Mouse (Mus musculus) liver (tissue): ENCODE measurements around the gene Cd84.
"Not testable (repeated sequence)": the region's sequence is repeated elsewhere in the genome, so short reads cannot be mapped to it uniquely, and the experiment has no call there.

Source experiments
- DNase-seq: peaks from one replicate; pipeline ENCODE4 v3.0.0-alpha.2; 2020; ENCODE audit warnings: mixed read lengths

The Cd84 gene

GRCm38 (mm10) chr1:171839488-171839887, at the start of gene Cd84:
Cd84 (plus strand) TSS chr1:171839697.
- no peak for DNase-seq

DNA sequence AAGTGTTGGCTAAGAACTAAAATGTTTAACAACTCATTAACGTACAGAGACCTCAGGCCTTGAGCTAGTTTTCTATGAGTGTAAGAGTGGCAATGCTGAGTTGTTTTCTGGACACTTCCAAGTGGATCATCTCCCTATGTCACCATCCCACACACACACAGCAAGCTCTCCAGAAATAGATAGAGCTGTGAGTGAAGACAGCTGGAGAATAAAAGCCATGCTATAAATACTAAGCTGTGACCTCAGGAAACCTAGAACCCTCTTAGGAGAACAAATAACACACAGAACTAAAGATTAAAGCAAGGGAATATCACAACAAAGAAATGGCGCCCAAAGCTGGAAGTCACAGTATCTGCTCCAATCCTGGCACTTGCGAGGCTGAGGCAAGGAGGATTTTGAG, 48.0 kb upstream of the Cd84 start:
- no peak for DNase-seq

- no peak for DNase-seq
Observed at GRCm38 (mm10) chr1:171796185-171796584, 43.3 kb upstream of the Cd84 start.

DNA sequence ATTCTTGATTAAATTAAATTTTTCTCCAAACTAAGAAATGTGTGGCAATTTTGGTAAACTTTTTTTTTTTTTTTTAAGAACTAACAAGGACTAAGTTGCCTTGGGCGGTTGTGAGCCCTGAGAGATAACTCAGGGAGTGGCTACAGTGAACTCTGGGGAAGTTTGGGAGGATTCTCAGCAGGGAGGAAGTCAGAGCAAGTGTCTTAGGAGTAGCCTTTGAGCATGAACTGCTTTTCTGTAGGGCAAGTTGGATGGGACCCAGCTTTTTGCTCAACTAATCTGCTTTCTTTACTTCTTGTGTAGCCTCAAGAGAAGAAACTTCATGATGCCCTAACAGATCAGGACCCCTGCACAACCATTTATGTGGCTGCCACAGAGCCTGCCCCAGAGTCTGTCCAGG, 41.7 kb upstream of the Cd84 start:
- DNase-seq = no peak

- DNase-seq = no peak
Observed at GRCm38 (mm10) chr1:171799648-171800047, 39.8 kb upstream of the Cd84 start.

DNA sequence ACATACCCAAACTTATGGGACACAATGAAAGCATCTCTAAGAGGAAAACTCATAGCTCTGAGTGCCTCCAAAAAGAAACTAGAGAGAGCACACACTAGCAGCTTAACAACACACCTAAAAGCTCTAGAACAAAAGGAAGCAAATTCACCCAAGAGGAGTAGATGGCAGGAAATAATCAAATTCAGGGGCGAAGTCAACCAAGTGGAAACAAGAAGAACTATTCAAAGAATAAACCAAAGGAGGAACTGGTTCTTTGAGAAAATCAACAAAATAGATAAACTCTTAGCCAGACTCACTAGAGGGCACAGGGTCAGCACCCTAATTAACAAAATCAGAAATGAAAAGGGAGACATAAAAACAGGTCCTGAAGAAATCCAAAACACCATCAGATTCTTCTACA, 28.4 kb upstream of the Cd84 start:
- DNase-seq = not testable (repeated sequence)

DNA sequence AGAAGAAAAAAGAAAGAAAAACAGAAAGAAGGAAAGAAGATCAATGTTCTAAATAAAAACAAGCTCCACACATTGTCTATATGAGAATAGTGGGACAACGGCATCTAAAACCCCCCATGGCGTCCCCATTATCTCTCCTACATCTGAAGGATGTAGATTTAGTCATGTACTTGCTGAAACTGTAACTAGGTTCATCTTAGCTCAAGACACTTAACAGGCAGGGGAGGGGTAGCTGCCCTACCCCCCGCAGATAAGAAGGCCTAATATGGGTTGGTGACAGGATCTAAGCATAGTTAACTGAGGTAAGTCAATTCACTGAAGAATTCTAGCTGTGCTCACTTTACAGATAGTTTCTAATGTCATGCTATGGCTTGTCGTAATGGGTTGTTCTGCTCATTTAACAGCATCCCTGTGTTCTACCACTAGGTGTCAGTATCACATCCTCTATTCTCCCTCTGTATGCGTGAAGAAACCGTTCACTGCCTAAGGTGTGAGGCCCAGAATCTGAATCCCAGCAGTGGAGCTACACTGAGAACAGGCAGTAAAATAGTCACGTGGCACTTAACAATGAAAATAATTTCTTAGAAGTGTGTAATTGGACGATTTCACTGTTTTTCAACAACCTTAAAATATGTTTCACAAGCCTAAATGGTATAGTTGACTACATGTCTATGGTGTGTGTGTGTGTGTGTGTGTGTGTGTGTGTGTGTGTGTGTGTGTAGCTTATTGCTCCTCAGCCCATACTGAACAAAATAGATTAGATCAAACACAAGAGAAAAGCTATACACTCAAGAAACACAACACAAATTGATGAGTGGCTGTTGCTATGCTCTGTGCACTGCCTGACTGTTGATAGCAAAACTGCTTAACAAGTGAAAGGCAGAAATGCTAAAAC, 23.7 kb upstream of the Cd84 start:
- DNase-seq = no peak

DNA sequence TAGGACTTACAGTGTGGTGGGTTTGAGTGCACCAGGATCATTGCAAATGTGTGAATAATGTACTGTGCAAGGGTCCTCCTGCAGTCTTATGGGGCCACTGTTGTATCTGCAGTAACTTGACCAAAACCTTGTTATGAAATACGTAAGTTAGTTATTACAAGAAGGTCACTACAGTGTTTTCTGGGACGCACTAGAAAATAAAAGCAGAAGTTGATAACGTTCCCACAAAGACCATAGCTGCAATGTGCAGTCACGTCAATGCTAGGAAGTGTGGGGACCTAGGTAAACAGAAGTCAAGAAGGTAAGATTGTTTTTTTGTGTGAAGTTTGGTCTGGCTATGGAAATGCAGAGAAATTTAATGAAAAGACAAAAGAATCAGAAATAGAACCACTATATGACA, 22.5 kb upstream of the Cd84 start:
- no peak for DNase-seq

DNA sequence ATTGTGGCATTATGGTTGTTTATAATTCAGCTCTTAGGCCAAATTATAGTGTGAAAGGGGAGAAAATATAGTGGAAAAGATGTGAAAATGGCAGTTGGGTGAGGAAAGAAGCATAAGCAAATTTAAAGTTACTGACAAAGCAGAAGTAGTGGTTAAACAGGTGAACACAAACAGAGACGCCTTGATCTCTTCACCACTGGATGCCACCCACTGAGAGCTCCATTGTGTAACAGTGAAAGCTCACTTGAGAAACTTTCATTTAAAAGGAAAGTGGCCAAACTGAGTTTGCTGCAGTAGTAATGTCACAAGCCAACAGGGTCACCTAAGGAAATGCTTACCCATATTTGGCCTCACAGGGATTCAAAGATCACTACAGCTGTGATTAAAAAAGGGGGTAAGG, 18.2 kb upstream of the Cd84 start:
- no peak for DNase-seq

DNA sequence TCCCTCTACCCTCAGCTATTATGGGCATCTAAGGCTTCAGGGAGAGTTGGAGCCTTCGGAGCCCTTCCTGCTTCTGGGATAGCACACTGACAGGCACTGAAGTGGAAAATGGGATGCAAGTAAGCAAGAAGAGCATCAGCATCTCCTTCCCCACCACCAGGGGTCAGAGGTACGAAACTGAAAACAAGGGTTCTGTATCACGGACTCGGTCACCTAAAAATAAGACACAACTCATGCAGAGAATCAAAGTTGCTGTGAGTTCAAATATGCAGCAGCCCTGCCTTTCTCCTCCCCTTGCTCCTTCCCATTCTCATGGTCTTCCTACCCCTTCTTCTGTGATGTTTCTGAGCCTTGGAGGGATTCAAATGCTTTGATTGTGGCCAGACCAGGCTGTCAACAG, 14.0 kb upstream of the Cd84 start:
- DNase-seq = no peak

- DNase-seq = no peak
Observed at GRCm38 (mm10) chr1:171826164-171826563, 13.3 kb upstream of the Cd84 start.

- DNase-seq = no peak
Observed at GRCm38 (mm10) chr1:171827674-171828073, 11.8 kb upstream of the Cd84 start.

DNA sequence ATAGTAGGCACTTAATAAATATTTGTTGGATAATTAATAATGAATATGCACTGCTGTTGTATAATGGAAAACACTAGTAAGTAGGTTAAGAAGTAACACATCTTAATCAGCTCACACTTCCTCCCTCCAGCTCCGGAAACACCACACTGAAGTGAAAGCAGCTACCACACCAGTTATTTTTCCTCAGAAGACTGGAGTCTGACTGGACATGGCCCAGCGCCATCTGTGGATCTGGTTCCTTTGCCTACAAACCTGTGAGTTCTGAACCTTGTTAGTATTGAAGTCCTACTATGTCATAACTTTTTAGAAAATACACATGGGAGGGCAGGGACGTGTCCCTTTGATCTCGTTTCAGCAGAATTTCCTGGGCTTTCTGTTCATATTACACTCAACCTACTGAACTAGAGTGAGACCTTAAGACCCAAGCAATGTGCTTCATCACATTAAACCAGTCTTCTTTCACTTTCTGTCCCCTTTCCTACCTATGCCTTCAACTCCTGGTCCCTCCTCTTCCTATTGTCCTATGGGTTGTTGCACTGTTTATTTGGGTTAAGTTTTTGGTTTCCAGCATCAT, 1.0 kb downstream of the Cd84 start:
- peak; percentile 6 for DNase-seq

- peak; percentile 18 for DNase-seq
Observed at GRCm38 (mm10) chr1:171845035-171845754, 5.7 kb downstream of the Cd84 start.

DNA sequence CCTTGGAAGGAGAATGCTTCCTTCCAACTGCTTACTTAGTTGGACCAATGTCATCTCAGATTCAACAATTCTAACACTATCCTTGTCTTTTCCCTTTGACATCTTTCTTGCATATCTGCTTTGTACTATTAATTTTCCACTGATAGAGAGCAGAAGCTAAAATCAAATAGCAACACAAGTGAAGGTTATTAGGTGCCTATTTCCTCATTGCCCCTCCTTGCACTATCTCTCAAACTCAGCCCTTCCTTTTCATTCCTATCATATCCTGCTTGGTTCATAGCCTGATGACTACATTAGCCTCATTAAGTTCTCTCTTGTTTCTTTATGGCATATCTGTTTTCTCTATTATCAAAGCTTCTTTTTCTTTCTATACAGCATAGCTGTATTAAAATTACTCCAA, 8.7 kb downstream of the Cd84 start:
- no peak for DNase-seq

DNA sequence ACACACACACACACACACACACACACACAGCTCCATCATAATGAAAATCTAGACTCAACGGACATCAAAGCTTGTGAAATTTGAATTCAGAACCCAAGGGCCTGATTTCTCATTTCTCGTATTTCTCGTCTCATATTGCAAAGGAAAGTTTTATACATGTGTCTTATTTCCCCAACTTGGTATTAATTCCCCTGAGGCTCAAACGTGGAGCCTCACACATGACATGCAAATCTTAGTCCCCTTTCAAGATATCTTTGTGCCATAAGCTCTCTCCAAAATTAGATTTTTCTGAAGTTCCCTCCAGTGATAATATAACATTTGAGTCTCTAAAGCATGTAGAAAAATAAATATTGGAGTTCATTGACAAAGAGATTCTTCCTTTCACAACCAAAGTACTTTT, 9.3 kb downstream of the Cd84 start:
- no peak for DNase-seq

GRCm38 (mm10) chr1:171849454-171849853, 10.0 kb downstream of the Cd84 start:
- peak; percentile 15 for DNase-seq

GRCm38 (mm10) chr1:171865467-171865866, 26.0 kb downstream of the Cd84 start:
- DNase-seq = no peak

- no peak for DNase-seq
Observed at GRCm38 (mm10) chr1:171886989-171887388, 47.5 kb downstream of the Cd84 start.

- not testable (repeated sequence) for DNase-seq
Observed at GRCm38 (mm10) chr1:171895364-171895763, 55.9 kb downstream of the Cd84 start, which contains the start of gene Gm10521. Gm10521 (plus strand) TSS chr1:171895664.

DNA sequence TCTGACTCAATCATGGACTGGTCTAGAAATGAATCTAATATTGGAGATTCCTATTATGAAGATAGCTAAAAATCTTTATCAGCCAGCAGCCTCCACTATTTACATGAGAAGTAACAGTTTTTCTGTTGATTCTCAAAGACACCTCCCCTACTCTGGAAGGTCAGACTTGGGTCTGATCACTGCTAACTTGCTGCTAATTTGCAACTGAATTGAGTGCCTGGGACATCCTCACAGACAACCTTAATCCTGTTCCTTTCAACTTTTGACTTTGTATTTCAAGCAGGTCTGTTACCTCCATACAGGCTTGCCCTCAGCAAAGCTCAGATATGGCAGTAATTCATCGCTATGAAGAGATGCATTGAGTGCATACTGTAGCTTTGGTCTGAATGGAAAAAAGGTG, 64.5 kb downstream of the Cd84 start:
- DNase-seq = no peak

DNA sequence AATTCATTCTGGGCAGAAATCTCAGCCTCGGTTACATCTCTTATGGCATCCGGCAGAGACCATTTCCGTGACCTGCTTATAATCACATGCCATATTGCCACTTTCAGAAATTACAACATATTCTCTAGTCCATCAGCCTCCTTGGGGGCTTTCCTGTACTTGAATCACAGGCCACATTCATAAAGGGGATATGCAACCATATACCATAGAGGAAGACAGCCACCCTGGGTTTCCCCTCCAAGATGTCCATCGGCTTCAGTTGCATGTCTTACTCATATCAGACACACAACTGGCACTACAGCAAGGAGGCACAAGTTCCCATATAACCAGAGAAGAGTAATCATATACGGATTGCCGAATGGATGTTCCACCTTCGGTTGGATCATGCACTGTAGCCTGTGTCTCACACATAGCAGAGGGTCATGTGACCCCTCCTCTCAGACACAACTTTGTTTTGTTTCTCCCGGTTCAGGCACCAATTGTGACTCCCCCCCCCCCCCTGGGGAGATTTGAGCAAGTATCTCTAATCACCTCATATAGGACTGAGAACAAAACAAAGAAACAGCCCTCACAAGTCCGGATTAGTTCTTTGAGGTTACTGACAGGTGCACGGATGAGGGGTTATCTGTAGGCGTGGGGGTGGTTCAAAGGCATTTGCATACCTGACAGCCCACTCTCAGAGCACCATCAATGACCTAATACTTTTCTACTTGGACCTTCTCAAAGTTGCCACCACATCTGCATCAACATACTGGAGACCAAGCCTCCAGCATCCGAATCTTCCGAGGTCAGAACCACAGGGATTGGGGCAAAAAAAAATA, 76.4 kb downstream of the Cd84 start:
- DNase-seq = no peak
